13 mouse cellular contexts compared by ENCODE assay signal in the genomic region with DNA sequence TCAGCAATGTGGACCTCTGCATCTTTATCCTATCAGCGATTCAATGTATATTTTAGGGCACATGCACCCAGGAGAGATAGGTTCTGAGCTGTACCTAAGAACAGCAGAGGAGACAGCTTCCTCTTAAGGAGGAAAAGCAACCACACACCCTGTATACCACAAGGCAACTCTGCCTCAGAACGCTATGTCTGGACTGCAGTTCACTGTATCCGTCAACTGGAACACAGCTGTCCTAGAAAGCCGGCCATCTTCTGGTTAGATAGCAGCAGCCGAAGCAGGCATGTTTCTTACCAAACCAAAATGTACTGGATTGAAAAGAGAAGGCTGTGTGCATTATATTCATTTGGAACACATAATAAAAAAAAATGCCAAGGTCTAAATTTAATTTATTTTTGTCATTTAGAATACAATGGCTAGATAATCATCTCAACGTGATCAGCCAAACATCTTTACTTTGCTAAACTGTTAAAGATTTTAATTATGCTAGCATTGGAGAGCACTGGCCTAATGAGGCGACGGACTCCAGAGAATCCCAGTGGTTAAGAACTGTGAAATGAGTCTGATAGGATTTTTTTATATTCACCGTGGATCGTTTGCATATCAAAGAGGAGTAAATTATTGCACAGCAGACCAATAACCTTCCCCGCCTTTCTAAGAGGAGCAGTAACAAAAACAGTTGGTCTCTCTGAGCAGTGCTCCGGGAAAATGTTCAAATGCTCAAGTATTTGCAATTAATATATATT.
"Had no signal": no experiment of that assay in that cellular context is flagged by ENCODE, and none has a peak within 500 bp of the region (broad histone marks: within the 10 kb centered on the region; RNA-seq: fewer than 3 reads in every experiment).

No protein-coding gene starts in this region.

- H3K27ac ChIP-seq: limb, embryonic 12.5 days; liver, embryonic 14.5 days; neural tube, embryonic 15.5 days had no signal

- H3K36me3 ChIP-seq: neural tube, embryonic 15.5 days had no signal

- H3K9ac ChIP-seq: limb, embryonic 12.5 days; liver, embryonic 14.5 days; neural tube, embryonic 15.5 days had no signal

- H3K4me3 ChIP-seq: layer of hippocampus, adult 2 months; limb, embryonic 12.5 days; myocyte; neural tube, embryonic 15.5 days had no signal

- H3K9me3 ChIP-seq: neural tube, embryonic 15.5 days had no signal

- H3K4me2 ChIP-seq: limb, embryonic 12.5 days; neural tube, embryonic 15.5 days had no signal

- DNase-seq: kidney, postnatal 10 days; kidney, postnatal 4 days; liver; lung, adult 18-20 months; right cerebral cortex, postnatal 4 days; spleen, adult 18-20 months; thymus, adult 18-20 months; thymus, postnatal 14 days had no signal
